Comparison of ENCODE assay signal across 12 mouse cellular contexts in the genomic region with DNA sequence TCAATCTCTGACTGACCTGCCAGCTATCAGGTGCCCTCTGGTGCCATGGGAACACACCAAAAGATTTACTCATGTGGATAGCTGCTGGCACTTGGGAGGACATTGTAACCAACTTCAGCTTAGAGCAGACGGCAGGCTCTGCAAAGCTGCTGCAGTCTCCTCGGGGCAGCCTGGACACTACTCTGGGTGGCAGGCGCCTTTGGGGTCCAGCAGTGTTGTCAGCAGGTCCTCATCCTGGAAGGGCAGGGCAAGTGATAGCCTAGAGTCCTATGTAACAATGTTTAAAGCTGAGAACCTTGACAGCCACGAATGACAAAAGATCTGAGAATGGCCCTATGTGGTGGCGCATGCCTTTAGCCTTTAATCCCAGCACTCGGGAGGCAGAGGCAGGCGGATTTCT. TPM values are rescaled to one million over a fixed set of nuclear protein-coding genes. Genes with fewer than 3 reads are reported as not detected.
DNase-seq lines count a peak whose midpoint lies in the region.
"Had no signal": no experiment of that assay in that cellular context is flagged by ENCODE, and none has a peak within 500 bp of the region (broad histone marks: within the 10 kb centered on the region; RNA-seq: fewer than 3 reads in every experiment).

No protein-coding gene starts in this region.

- no peak overlapping the region for H3K27ac ChIP-seq in heart, embryonic 10.5 days

- H3K27me3 ChIP-seq in heart, embryonic 10.5 days (ENCODE audit: insufficient read depth, poor library complexity, severe bottlenecking), result no peaks in the 10 kb centered on the region
- H3K27me3 ChIP-seq: CH12.LX, Patski had no signal

- DNase-seq in heart, adult 11 months, result peak; percentile 91
- DNase-seq in heart, embryonic 10.5 days (ENCODE audit: low spot score), result no peak
- peak; percentile 35 for DNase-seq in naive thymus-derived CD4-positive, alpha-beta T cell, adult 2 months (ENCODE audit: low read depth)
- no peak for DNase-seq in cerebellum, postnatal 14 days

- WGBS in heart, embryonic 10.5 days, result 87% methylated on average over 7 of the region's 7 CpGs

- H3K4me3 ChIP-seq in heart, embryonic 10.5 days, result no peak overlapping the region

- no peaks in the 10 kb centered on the region for H3K4me1 ChIP-seq in heart, embryonic 10.5 days

- no peaks in the 10 kb centered on the region for H3K9me3 ChIP-seq in heart, embryonic 10.5 days
- H3K9me3 ChIP-seq: G1E had no signal

- peaks cover 86% of the 10 kb centered on the region for H3K36me3 ChIP-seq in heart, embryonic 10.5 days

RNA-seq across cellular contexts. Expression of a gene that starts 8.0 kb away (rescaled TPM):
- 167 and 170 TPM in 2 replicates for polyA plus RNA-seq in heart, embryonic 10.5 days (2016; fragmentation: Nextera tagmentation; extraction: Ambion mirVana)

RNA-seq across cellular contexts. Expression of a gene that starts 19.6 kb away (rescaled TPM):
- polyA plus RNA-seq in heart, embryonic 10.5 days (2016; fragmentation: Nextera tagmentation; extraction: Ambion mirVana), result 10.9 and 17.0 TPM in 2 replicates

RNA-seq across cellular contexts. Expression of a gene that starts 54.1 kb away (rescaled TPM):
- not detected in 2 replicates for polyA plus RNA-seq in heart, embryonic 10.5 days (2016; fragmentation: Nextera tagmentation; extraction: Ambion mirVana)
- polyA plus RNA-seq: activated CD4-positive, CD25-positive, alpha-beta regulatory T cell, adult 4 months; adrenal gland, adult 2 months; brain, embryonic 14.5 days; C2C12; CD4-positive, CD25-positive, alpha-beta regulatory T cell, adult 4 months; G1E; Patski had no signal

RNA-seq across cellular contexts. Expression of a gene that starts 54.5 kb away (rescaled TPM):
- polyA plus RNA-seq in heart, embryonic 10.5 days (2016; fragmentation: Nextera tagmentation; extraction: Ambion mirVana), result 7.8 and 10.9 TPM in 2 replicates
- polyA plus RNA-seq: G1E had no signal

Comparison
In these comparisons a context has a peak if more than half of its experiments do, and no peak if none do; other contexts are left out.
1. DNase-seq: peak in heart, adult 11 months (single experiment) and naive thymus-derived CD4-positive, alpha-beta T cell, adult 2 months (single experiment); none in heart, embryonic 10.5 days (single experiment) and cerebellum, postnatal 14 days (0 of 2).